Mouse (Mus musculus) heart, postnatal 0 days (tissue): ENCODE measurements around the gene Ern1. TPM values are rescaled to one million over a fixed set of nuclear protein-coding genes. Genes with fewer than 3 reads are reported as not detected.
"Not testable (repeated sequence)": the region's sequence is repeated elsewhere in the genome, so short reads cannot be mapped to it uniquely, and the experiment has no call there.

Experiments
- ATAC-seq: fragments of 200-750 bp; cut with Nextera tagmentation; 2 replicates; pipeline ENCODE4 v1.8.0; 2017; ENCODE audit warnings: low read depth, moderate number of reproducible peaks, moderate library complexity; ENCODE audit not compliant: insufficient read depth
- DNase-seq: peaks from one replicate; pipeline ENCODE4 v3.0.0-alpha.2; 2016; ENCODE audit warnings: low spot score
- H3K27ac ChIP-seq: fragments of 300-500 bp; sonication (generic); 2 replicates; pipeline ENCODE4 v1.5.1; 2014; ENCODE audit warnings: low read depth, mild to moderate bottlenecking
- H3K27me3 ChIP-seq: fragments of 300-500 bp; sonication (generic); 2 replicates; pipeline ENCODE4 v1.6.1; 2014; ENCODE audit warnings: low read length, mixed read lengths; ENCODE audit not compliant: control insufficient read depth, insufficient read depth
- H3K36me3 ChIP-seq: fragments of 300-500 bp; sonication (generic); replicated peaks from 2 replicates; pipeline ENCODE4 v1.6.1; 2014; ENCODE audit warnings: low read length, mixed read lengths; ENCODE audit not compliant: control insufficient read depth, insufficient read depth
- H3K4me1 ChIP-seq: fragments of 300-500 bp; sonication (generic); 2 replicates; pipeline ENCODE4 v1.6.1; 2014; ENCODE audit warnings: antibody characterized with exemption; ENCODE audit not compliant: control insufficient read depth, insufficient read depth
- H3K4me2 ChIP-seq: fragments of 300-500 bp; sonication (generic); 2 replicates; pipeline ENCODE4 v1.6.1; 2014; ENCODE audit warnings: low read depth, mild to moderate bottlenecking, low read length, moderate library complexity
- H3K4me3 ChIP-seq: fragments of 300-500 bp; sonication (generic); 2 replicates; pipeline ENCODE4 v1.5.1; 2014; ENCODE audit warnings: low read depth, low read length
- H3K9ac ChIP-seq: fragments of 300-500 bp; sonication (generic); replicated peaks from 2 replicates; pipeline ENCODE4 v1.6.1; 2014; ENCODE audit warnings: low read depth, low read length, mixed read lengths
- H3K9me3 ChIP-seq: fragments of 300-500 bp; sonication (generic); replicated peaks from 2 replicates; pipeline ENCODE4 v1.6.1; 2016; ENCODE audit warnings: low read length; ENCODE audit not compliant: control insufficient read depth
- CTCF ChIP-seq: IDR thresholded peaks from 2 replicates; pipeline ENCODE4 v1.5.1; 2016; ENCODE audit warnings: antibody characterized with exemption, control low read depth, low read depth
- EP300 ChIP-seq: IDR thresholded peaks from 2 replicates; pipeline ENCODE4 v1.6.1; 2016; ENCODE audit warnings: antibody characterized with exemption, low read depth
- WGBS: fragments of 180-500 bp; shearing (Covaris S2); extraction: QIAGEN DNeasy Blood & Tissue Kit; methylation state at CpG from one replicate; pipeline ENCODE4 v1.1.7; 2014; 5-methylcytosine and 5-hydroxymethylcytosine counted together
- polyA plus RNA-seq: library from polyadenylated mRNA; unstranded; fragments of >200 nt; fragmentation: Nextera tagmentation; extraction: Ambion mirVana; gene quantifications from 2 replicates; pipeline ENCODE4 v1.2.1, GENCODE M21; 2015
- total RNA-seq: library from RNA; depleted of rRNA; stranded (reverse); fragments of >200 nt; gene quantifications from 2 replicates; pipeline ENCODE4 v1.2.3, GENCODE M21; 2014; ENCODE audit warnings: low replicate concordance

The Ern1 gene
- total and polyA plus RNA-seq, 2 experiments from 2014 or later: 2.6 to 5.0 TPM

GRCm38 (mm10) chr11:106498739-106499379 lies 11.2 kb upstream of the Ern1 start:
- TF ChIP-seq CTCF (no peak), EP300 (no peak)

DNA sequence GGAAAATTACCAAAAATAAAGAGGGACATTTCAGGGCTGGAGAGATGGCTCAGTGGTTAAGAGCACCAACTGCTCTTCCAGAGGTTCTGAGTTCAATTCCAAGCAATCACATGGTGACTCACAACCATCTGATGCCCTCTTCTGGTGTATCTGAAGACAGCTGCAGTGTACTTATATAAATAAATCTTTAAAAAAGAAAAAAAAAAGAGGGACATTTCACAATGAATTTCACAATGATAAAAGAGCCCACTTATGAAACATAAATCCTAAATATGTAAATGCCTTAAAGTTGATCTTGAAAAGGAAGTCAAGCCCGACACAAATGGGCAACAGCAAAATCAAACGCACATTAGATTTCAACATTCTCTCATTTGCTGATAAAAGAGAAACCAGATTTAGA lies 10.3 kb upstream of the Ern1 start:
- H3K4me2 ChIP-seq: no peak overlapping the region
- no peak for ATAC-seq
- H3K4me1 ChIP-seq: peaks cover 5% of the 10 kb centered on the region; the same call in 1 of the 2 replicates
- no peak overlapping the region for H3K4me3 ChIP-seq
- 79% methylated on average over 2 of the region's 2 CpGs for WGBS
- H3K9ac ChIP-seq: no peak overlapping the region
- DNase-seq: no peak
- no peaks in the 10 kb centered on the region for H3K27me3 ChIP-seq
- no peak overlapping the region for H3K27ac ChIP-seq
- no peaks in the 10 kb centered on the region for H3K36me3 ChIP-seq
- H3K9me3 ChIP-seq: no peaks in the 10 kb centered on the region
- TF ChIP-seq CTCF (no peak), EP300 (no peak)

More at GRCm38 (mm10) chr11:106498739-106499379, 11.2 kb upstream of the Ern1 start:
- Histone ChIP-seq H3K27ac (no peak overlapping the region), H3K36me3 (no peaks in the 10 kb centered on the region), H3K27me3 (no peaks in the 10 kb centered on the region), H3K4me3 (no peak overlapping the region), H3K4me1 (peaks cover 5% of the 10 kb centered on the region; the same call in 1 of the 2 replicates), H3K9me3 (no peaks in the 10 kb centered on the region), H3K9ac (no peak overlapping the region), H3K4me2 (no peak overlapping the region)
- DNase-seq (no peak), ATAC-seq (no peak)
- WGBS: 38% methylated on average over 4 of the region's 4 CpGs

DNA sequence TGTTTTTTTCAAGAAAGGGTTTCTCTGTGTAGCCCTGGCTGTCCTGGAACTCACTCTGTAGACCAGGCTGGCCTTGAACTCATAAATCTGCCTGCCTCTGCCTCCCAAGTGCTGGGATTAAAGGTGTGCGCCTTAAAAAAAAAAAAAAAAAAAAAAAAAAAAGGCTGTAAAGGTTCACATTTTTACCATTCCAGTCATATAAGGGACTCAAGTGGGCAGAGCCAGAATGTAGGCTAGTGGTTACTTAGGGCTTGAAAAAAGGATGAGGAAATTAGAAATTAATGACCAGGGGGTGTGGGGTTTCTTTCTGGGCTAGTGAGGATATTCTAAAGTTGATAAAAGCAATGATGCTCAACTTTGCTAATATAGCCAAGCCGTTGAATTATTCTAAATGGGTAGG lies 9.4 kb upstream of the Ern1 start:
- ATAC-seq, H3K27ac ChIP-seq, H3K9ac ChIP-seq, H3K4me3 ChIP-seq, DNase-seq, H3K9me3 ChIP-seq, H3K27me3 ChIP-seq, H3K4me2 ChIP-seq, H3K4me1 ChIP-seq, H3K36me3 ChIP-seq: not testable (repeated sequence)
- WGBS: 84% methylated on average over 2 of the region's 2 CpGs

- H3K4me2 ChIP-seq: no peak overlapping the region
- H3K27me3 ChIP-seq: no peaks in the 10 kb centered on the region
- no peaks in the 10 kb centered on the region for H3K4me1 ChIP-seq
- ATAC-seq: no peak
- WGBS: 73% methylated on average over 7 of the region's 7 CpGs
- TF ChIP-seq CTCF (no peak), EP300 (no peak)
- no peak overlapping the region for H3K27ac ChIP-seq
- no peaks in the 10 kb centered on the region for H3K36me3 ChIP-seq
- H3K4me3 ChIP-seq: no peak overlapping the region
- no peak for DNase-seq
- H3K9ac ChIP-seq: no peak overlapping the region
- no peaks in the 10 kb centered on the region for H3K9me3 ChIP-seq
Observed at GRCm38 (mm10) chr11:106492984-106493669, 5.5 kb upstream of the Ern1 start.

GRCm38 (mm10) chr11:106491393-106491792 lies 3.7 kb upstream of the Ern1 start:
- TF ChIP-seq EP300: no peak
- peak; percentile 74 for TF ChIP-seq CTCF
- H3K4me1 ChIP-seq: 0 out of 2 replicates have a peak, but pooled peaks cover 2% of the 10 kb centered on the region
- H3K27me3 ChIP-seq: no peaks in the 10 kb centered on the region
- no peaks in the 10 kb centered on the region for H3K9me3 ChIP-seq
- no peak overlapping the region for H3K27ac ChIP-seq
- WGBS: 2% methylated on average over 3 of the region's 3 CpGs
- DNase-seq: peak; percentile 93
- H3K4me2 ChIP-seq: no peak overlapping the region
- no peaks in the 10 kb centered on the region for H3K36me3 ChIP-seq
- no peak for ATAC-seq
- H3K4me3 ChIP-seq: no peak overlapping the region
- no peak overlapping the region for H3K9ac ChIP-seq

- H3K9me3 ChIP-seq, H3K4me1 ChIP-seq, DNase-seq, H3K4me3 ChIP-seq, H3K4me2 ChIP-seq, H3K27ac ChIP-seq, H3K36me3 ChIP-seq, H3K27me3 ChIP-seq, H3K9ac ChIP-seq, ATAC-seq: not testable (repeated sequence)
- whole genome bisulfite sequencing: 78% methylated on average over 6 of the region's 6 CpGs
Observed at GRCm38 (mm10) chr11:106490600-106490999, 2.9 kb upstream of the Ern1 start.
